Mouse (Mus musculus) cerebellum, postnatal 4 days (tissue): Measurements from ENCODE around the gene Htr1d.

Source experiments
- DNase-seq, 2 experiments: peaks; one replicate each; pipeline ENCODE4 v3.0.0; 2022; ENCODE audit warnings: low spot score in 2 of 2, mixed read lengths in 1 of 2

Htr1d gene

GRCm38 (mm10) chr4:136452286-136452685, 29.0 kb downstream of the Htr1d start:
- no peak for DNase-seq

DNA sequence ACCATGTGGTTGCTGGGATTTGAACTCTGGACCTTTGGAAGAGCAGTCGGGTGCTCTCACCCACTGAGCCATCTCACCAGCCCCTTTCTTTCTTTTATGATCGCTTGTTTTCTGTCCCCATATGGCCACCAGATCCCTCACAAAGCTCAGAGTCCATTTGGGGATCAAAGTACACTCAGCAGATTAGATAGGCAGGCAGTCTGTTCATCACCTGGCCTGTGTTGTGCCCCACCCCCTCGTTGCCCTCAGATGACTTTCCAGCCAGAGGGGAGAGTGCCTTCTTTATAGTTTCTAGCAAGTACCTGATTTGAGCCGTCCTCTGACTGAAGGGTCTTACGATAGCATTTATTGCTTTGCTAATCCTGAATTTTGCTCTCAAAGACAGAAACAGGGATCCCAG, 29.5 kb downstream of the Htr1d start:
- DNase-seq = no peak

DNA sequence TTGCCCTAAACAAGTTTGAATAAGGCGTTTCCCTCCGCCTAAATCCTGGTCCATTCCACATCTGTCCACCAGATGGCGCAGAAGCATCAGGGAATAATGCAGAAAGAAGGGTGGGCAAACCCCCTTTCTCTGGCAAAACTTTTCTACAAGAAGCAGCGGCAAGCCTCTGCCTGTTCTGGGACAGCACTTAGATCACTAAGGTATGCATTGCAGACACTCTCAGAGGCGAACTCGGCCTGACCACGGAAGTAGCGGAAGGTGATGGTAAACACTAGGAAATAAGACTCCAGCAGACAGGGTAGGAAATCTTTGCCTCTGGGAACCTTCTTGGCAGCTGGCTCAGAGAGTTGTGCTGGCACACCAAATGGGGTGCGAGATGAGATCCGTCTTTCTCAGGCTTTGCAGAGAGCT, 31.5 kb downstream of the Htr1d start:
- DNase-seq = peak; percentile 79 to 86

DNA sequence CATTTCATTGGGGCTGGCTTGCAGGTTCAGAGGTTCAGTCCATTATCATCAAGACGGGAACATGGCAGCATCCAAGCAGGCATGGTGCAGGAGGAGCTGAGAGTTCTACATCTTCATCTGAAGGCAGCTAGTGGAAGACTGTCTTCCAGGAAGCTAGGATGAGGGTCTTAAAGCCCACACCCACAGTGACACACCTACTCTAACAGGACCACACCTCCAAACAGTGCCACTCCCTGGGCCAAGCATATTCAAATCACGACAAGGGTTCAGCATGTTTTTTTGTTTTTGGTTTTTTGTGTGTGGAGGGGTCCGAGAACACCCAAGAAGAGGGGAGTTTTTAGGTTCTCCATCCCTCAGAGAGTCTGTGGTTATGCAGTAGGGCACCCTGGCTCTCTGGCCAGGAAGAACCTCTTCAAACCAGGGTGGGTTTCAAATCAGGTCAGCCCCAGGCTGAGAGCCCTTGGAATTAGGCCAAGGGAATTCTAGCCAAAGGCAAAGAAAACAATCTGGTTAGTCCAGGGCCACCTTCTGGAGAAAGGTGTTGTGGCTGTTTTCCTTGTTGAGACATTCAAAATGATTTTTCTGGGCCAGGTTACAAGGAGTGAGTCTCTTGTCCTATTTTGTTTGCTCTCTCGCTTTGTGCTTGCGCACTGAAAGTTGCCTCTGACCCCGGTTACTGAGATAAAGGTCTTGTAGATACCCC, 33.3 kb downstream of the Htr1d start:
- no peak for DNase-seq

DNA sequence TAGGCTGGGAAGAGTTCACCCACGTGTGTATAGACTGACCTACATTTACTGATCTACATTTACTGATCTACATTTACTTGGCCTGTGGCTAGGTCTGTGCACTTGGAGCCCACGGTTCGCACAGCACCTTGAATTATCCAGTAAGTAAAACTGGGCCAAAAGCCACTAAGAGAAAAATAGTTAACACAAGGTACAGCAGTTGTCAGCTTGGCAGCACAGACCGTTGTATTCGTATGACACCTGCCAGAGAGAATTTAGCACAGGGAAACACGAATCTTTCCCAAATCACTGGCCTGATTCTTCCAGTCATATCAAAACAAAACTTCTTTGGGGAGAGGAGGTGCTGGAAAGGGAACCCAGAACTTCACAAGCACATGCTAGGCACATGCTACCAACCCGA, 35.0 kb downstream of the Htr1d start:
- no peak for DNase-seq

DNA sequence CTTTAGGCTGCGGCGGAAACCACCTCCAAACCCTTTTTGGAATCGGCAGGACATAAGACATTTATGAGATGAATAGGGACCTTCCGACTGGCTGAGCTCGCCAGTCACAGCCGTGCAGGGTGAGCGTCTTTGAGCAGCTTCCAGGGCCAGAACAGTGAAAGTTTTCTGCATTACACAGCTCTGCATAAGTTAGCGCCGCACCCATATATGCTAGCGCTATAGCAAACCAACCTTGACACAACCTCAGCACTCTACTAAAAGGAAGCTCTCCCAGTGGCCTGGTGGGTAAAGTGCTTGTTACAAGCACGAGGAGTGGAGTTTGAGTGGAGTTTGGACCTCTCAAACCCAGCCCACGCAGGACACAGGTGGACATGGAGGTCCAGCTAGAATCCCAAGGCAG, 35.9 kb downstream of the Htr1d start:
- DNase-seq = no peak

GRCm38 (mm10) chr4:136461206-136461605, 37.9 kb downstream of the Htr1d start:
- DNase-seq = no peak

DNA sequence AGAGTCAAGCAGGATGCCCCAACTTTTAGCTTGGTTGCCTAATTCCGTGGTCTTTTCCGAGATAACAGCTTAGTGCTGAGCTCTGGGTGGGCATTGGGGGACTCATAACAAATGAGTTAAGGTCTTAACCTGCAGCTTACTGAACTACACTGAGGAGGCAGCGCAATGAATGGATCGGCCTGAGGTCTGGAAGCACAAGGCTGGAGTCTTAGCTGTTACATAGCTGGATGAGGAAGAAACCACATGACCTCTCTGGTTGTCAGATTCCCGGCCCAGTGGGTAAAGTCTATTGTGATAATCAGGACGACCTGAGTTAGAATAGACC, 38.4 kb downstream of the Htr1d start:
- no peak for DNase-seq

GRCm38 (mm10) chr4:136462086-136462838, 38.9 kb downstream of the Htr1d start, which contains the start of gene 6030445D17Rik:
6030445D17Rik (plus strand) TSS chr4:136462250.
- DNase-seq = peak; percentile 37 to 51

DNA sequence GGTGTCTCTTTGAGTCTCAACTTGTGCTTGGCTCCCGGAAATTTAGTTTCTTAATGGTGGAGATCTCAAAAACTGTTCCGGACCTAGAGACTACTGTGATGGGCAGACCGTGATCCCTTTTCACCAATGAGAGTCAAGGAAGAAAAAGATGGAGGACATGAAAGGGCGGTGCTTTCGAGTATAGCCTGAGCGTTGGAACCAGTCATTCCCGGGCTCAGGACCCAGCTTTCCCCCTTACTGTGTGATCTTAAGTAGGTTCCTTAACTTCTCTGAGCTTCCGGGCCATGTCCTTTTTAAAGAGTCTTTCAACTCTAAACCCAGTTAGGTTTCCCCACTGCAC, 39.5 kb downstream of the Htr1d start:
- DNase-seq = no peak

- DNase-seq = no peak
Observed at GRCm38 (mm10) chr4:136463436-136463835, 40.1 kb downstream of the Htr1d start.

- peak in 1 of 2 experiments; percentile 61 for DNase-seq
Observed at GRCm38 (mm10) chr4:136466226-136466625, 42.9 kb downstream of the Htr1d start.

- no peak for DNase-seq
Observed at GRCm38 (mm10) chr4:136468553-136469327, 45.4 kb downstream of the Htr1d start.

DNA sequence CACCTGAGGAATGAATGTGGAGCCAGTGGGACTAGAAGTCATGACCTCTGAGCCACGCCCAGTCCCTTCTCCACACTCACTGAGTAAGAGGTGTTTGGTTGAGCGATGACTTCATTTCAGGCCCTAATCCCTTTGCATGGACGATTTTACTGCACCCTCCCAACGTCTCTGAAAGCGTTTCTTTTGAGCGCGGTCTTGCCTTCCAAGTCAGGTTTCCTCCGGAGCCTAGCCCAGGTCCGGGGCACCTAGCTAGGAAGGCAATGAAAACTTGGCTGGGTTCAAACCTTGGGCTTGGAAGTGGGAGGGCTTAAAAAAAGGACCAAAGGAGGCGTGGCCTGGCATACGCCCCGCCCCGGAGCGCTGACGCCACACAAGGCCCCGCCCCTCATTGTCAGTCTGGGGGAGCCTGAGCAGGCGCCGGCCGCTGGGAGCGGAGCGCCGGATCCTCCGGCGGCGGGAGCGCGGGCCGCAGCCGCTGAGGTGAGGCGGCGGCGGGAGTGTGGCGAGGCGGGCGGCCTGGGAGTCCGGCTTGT, 46.1 kb downstream of the Htr1d start, which contains the start of gene Luzp1:
Luzp1 (plus strand) TSS at position 391 of the 533 bp plus-strand sequence.
- DNase-seq = peak; percentile 86 to 94

DNA sequence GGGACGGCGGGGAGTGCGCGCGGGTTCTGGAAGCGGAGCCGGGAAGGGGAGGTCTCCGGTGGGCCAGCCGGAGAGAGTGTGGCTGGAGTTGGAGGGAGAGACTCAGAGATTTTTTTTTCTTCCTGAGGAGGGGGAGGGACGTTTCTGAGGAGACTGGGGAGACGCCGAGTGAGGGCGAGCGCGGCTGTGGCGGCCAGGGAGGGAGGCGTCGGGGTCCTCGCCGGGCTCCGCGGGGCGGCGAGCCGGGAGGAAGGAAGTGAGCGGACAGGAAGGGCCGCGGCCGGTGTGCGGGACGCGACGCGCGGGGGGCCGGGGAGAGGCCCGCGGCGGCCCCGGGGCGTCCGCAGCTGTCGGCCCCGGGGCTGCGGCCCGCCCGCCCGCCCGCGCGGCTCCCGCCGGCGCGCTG, 46.6 kb downstream of the Htr1d start:
- no peak for DNase-seq

GRCm38 (mm10) chr4:136470347-136471071, 47.2 kb downstream of the Htr1d start:
- DNase-seq = peak in 1 of 2 experiments; percentile 50

DNA sequence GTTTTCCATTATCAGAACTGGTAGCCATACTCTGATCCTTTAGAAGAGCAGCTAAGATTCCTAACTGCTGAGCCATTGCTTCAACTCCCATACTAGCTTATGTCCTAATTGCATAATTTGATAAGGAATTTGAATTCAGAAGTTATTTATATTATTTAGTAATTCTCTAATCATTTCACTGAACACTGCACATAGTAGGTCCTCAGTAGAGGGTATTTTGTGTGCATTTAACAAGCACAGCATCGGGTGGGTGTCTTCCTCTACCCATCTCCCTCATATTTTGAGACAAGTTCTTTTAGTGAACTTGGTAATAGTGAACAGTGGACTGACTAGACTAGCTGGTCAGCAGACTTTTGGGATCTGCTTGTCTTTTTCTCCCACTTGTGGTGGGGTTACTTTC, 53.4 kb downstream of the Htr1d start:
- DNase-seq = no peak

- DNase-seq = no peak
Observed at GRCm38 (mm10) chr4:136486549-136486948, 63.2 kb downstream of the Htr1d start.
